Mouse (Mus musculus) CH12.LX (cell line): ENCODE data around the gene Cysrt1. TPM values are rescaled to one million over a fixed set of nuclear protein-coding genes. Genes with fewer than 3 reads are reported as not detected.

Source experiments
- DNase-seq: peaks from one replicate; pipeline ENCODE4 v3.0.0-alpha.2; 2013; ENCODE audit errors: extremely low read depth
- H3K27ac ChIP-seq: 2 replicates; pipeline ENCODE4 v1.5.1; 2012; ENCODE audit warnings: low read depth, mild to moderate bottlenecking, control low read depth, moderate library complexity; ENCODE audit not compliant: insufficient read depth
- H3K27me3 ChIP-seq: replicated peaks from 2 replicates; pipeline ENCODE3; 2012; ENCODE audit warnings: inconsistent platforms
- H3K36me3 ChIP-seq, 2 experiments: replicated peaks in 1 of 2; 2 replicates each; pipeline versions ENCODE3 to v1.6.1; 2012; ENCODE audit warnings: inconsistent platforms in 1 of 2, low read length in 1 of 2, mild to moderate bottlenecking in 1 of 2, mixed read lengths in 1 of 2, moderate library complexity in 1 of 2; ENCODE audit not compliant: control insufficient read depth in 1 of 2, insufficient read depth in 1 of 2
- H3K4me1 ChIP-seq, 2 experiments: 2 replicates each; pipeline ENCODE4 v1.6.1; 2012; ENCODE audit warnings: inconsistent platforms in 1 of 2, moderate library complexity in 1 of 2; ENCODE audit not compliant: insufficient read depth in 2 of 2, control insufficient read depth in 1 of 2
- H3K4me2 ChIP-seq: 2 replicates; pipeline ENCODE4 v1.6.1; 2012; ENCODE audit warnings: low read depth, mild to moderate bottlenecking, control low read depth; ENCODE audit not compliant: poor library complexity, insufficient read depth, severe bottlenecking
- H3K4me3 ChIP-seq, 3 experiments: fragments of 150-350 bp in 1 of 3; sonication (generic) in 1 of 3; replicated peaks in 1 of 3; 2 replicates each; pipeline versions ENCODE3 to v1.5.1; 2011 to 2012; ENCODE audit warnings: low read depth in 2 of 3, low read length in 2 of 3, mild to moderate bottlenecking in 2 of 3, moderate library complexity in 2 of 3, control low read depth in 1 of 3, improper control_type of control experiment in 1 of 3, inconsistent platforms in 1 of 3, mixed read lengths in 1 of 3; ENCODE audit not compliant: poor library complexity in 1 of 3
- H3K79me2 ChIP-seq: replicated peaks from 2 replicates; pipeline ENCODE4 v1.6.1; 2012; ENCODE audit warnings: mild to moderate bottlenecking, moderate library complexity; ENCODE audit not compliant: control insufficient read depth, poor library complexity, insufficient read depth, severe bottlenecking; ENCODE audit errors: extremely low read depth
- H3K9ac ChIP-seq: 2 replicates; pipeline ENCODE4 v1.6.1; 2012; ENCODE audit warnings: low read depth, mild to moderate bottlenecking, control low read depth, moderate library complexity; ENCODE audit not compliant: insufficient read depth
- H3K9me3 ChIP-seq: replicated peaks from 2 replicates; pipeline ENCODE3; 2012; ENCODE audit warnings: low read length, inconsistent platforms, mixed read lengths
- CHD1 ChIP-seq: IDR thresholded peaks from 2 replicates; pipeline ENCODE4 v1.6.1; 2012; ENCODE audit warnings: low read depth, low read length, improper control_type of control experiment, inconsistent platforms
- CTCF ChIP-seq, 2 experiments: IDR thresholded peaks in 1 of 2; conservative IDR thresholded peaks in 1 of 2; 2 replicates each; pipeline ENCODE4 v1.5.1; 2011 to 2012; ENCODE audit warnings: low read depth in 2 of 2, low read length in 2 of 2, improper control_type of control experiment in 1 of 2, inconsistent platforms in 1 of 2, mild to moderate bottlenecking in 1 of 2, moderate library complexity in 1 of 2
- E2F4 ChIP-seq: IDR thresholded peaks from 2 replicates; pipeline ENCODE4 v1.6.1; 2011; ENCODE audit warnings: low read depth, low read length, improper control_type of control experiment; ENCODE audit not compliant: insufficient replicate concordance
- ELF1 ChIP-seq: IDR thresholded peaks from 2 replicates; pipeline ENCODE4 v1.6.1; 2014; ENCODE audit warnings: low read depth, mild to moderate bottlenecking, inconsistent platforms, low read length, improper control_type of control experiment
- EP300 ChIP-seq: IDR thresholded peaks from 2 replicates; pipeline ENCODE4 v1.6.1; 2011; ENCODE audit warnings: low read length, improper control_type of control experiment
- ETS1 ChIP-seq: conservative IDR thresholded peaks from 2 replicates; pipeline ENCODE4 v1.6.1; 2012; ENCODE audit warnings: low read depth, mild to moderate bottlenecking, inconsistent platforms, low read length, improper control_type of control experiment, moderate library complexity
- GABPA ChIP-seq: IDR thresholded peaks from 2 replicates; pipeline ENCODE4 v1.6.1; 2012; ENCODE audit warnings: low read depth, low read length, improper control_type of control experiment, inconsistent platforms; ENCODE audit not compliant: insufficient replicate concordance
- IRF4 ChIP-seq: IDR thresholded peaks from 2 replicates; pipeline ENCODE4 v1.6.1; 2014; ENCODE audit warnings: low read depth, mild to moderate bottlenecking, inconsistent platforms, low read length, improper control_type of control experiment
- JUN ChIP-seq: IDR thresholded peaks from 2 replicates; pipeline ENCODE4 v1.6.1; 2011; ENCODE audit warnings: low read depth, mild to moderate bottlenecking, low read length, improper control_type of control experiment, moderate library complexity; ENCODE audit not compliant: insufficient read depth
- JUND ChIP-seq: conservative IDR thresholded peaks from 2 replicates; pipeline ENCODE4 v1.6.1; 2011; ENCODE audit warnings: low read depth, low read length, improper control_type of control experiment
- MAFK ChIP-seq: IDR thresholded peaks from 2 replicates; pipeline ENCODE4 v1.6.1; 2011; ENCODE audit warnings: low read length, improper control_type of control experiment; ENCODE audit not compliant: insufficient replicate concordance
- MAX ChIP-seq: IDR thresholded peaks from 2 replicates; pipeline ENCODE4 v1.6.1; 2011; ENCODE audit warnings: low read length, improper control_type of control experiment
- MEF2A ChIP-seq: IDR thresholded peaks from 2 replicates; pipeline ENCODE4 v1.6.1; 2014; ENCODE audit warnings: low read depth, mild to moderate bottlenecking, inconsistent platforms, low read length, improper control_type of control experiment, borderline replicate concordance
- MXI1 ChIP-seq: IDR thresholded peaks from 2 replicates; pipeline ENCODE4 v1.6.1; 2011; ENCODE audit warnings: mild to moderate bottlenecking, low read depth, low read length, improper control_type of control experiment
- MYC ChIP-seq: IDR thresholded peaks from 2 replicates; pipeline ENCODE4 v1.6.1; 2011; ENCODE audit warnings: low read depth, mild to moderate bottlenecking, improper control_type of control experiment, low read length
- POLR2A ChIP-seq: IDR thresholded peaks from 2 replicates; pipeline ENCODE4 v1.6.1; 2011; ENCODE audit warnings: low read depth, mild to moderate bottlenecking, improper control_type of control experiment, low read length
- POLR2AphosphoS2 ChIP-seq: IDR thresholded peaks from 2 replicates; pipeline ENCODE4 v1.6.1; 2011; ENCODE audit warnings: low read depth, low read length, improper control_type of control experiment
- RAD21 ChIP-seq: IDR thresholded peaks from 2 replicates; pipeline ENCODE4 v1.6.1; 2011; ENCODE audit warnings: low read depth, mild to moderate bottlenecking, low read length, improper control_type of control experiment, moderate library complexity
- SIN3A ChIP-seq: IDR thresholded peaks from 2 replicates; pipeline ENCODE4 v1.6.1; 2012; ENCODE audit warnings: low read length, improper control_type of control experiment, inconsistent platforms
- SMC3 ChIP-seq: IDR thresholded peaks from 2 replicates; pipeline ENCODE4 v1.6.1; 2011; ENCODE audit warnings: low read depth, low read length, improper control_type of control experiment
- TBP ChIP-seq: conservative IDR thresholded peaks from 2 replicates; pipeline ENCODE4 v1.6.1; 2011; ENCODE audit warnings: low read depth, low read length, improper control_type of control experiment
- ZC3H11A ChIP-seq: IDR thresholded peaks from 2 replicates; pipeline ENCODE4 v1.6.1; 2012; ENCODE audit warnings: low read depth, mild to moderate bottlenecking, inconsistent platforms, low read length, improper control_type of control experiment
- ZKSCAN1 ChIP-seq: IDR thresholded peaks from 2 replicates; pipeline ENCODE4 v1.6.1; 2012; ENCODE audit warnings: low read depth, inconsistent platforms, low read length, improper control_type of control experiment, borderline replicate concordance
- dilution Hi-C: fragments of 300-500 bp; cut with MboI; formaldehyde crosslinking; loops from 2 replicates; pipeline ENCODE4 v1.14.3; 2020; ENCODE audit warnings: low sequenced_read_pairs; ENCODE audit not compliant: extremely low pct_unique_long_range_greater_than_20kb, extremely low pct_ligation_motif_present
- in situ Hi-C: fragments of 300-500 bp; cut with MboI; formaldehyde crosslinking; loops from 3 replicates; pipeline ENCODE4 v1.14.3; 2019; ENCODE audit warnings: low sequenced_read_pairs, low pct_ligation_motif_present, low pct_unique_long_range_greater_than_20kb, mixed read lengths
- polyA plus RNA-seq: library from polyadenylated mRNA; unstranded; fragments of >175 nt; gene quantifications from 2 replicates; pipeline ENCODE4 v1.2.1, GENCODE M21; 2012; ENCODE audit warnings: low read depth; ENCODE audit not compliant: insufficient read length
- total RNA-seq, 2 experiments: library from RNA; depleted of rRNA; stranded (reverse); fragments of 300-350 nt in 1 of 2; fragments of >200 nt in 1 of 2; gene quantifications; 2 replicates each; pipeline ENCODE4 v1.2.3; 2012 to 2014

Gene Cysrt1
- total RNA-seq (2012; rRNA removed): not detected in 2 replicates
- not detected in 2 replicates for total RNA-seq (2014; rRNA removed)
- polyA plus RNA-seq: not detected in 2 replicates

DNA sequence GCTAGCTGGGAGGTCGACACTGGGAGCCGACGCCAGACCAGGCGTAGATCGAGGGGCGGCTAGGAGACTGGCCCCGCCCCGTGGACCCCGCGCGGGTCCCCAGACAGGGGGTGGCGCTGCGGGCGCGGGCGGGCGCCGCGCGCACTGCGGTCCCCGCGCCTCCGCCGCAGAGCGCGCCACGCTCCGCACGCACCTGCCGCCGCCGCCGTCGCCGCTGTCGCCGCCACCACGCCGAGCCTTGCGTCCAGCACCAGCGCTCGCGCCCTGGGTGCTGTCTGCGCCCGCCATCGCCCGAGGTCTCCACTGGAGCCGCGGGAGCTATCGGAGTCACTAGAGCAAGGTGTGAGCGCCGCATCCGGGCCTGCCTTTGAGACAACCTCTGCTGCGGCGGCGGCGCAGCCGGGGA lies at the start of gene Cysrt1, which contains the start of gene Rnf208:
Cysrt1 (minus strand) TSS at position 352 of the 406 bp plus-strand sequence.
Rnf208 (plus strand) TSS at position 155 of the 406 bp plus-strand sequence.
- peak within 1 kb of the TSS; percentile 29 to 62 (median 49) for H3K4me3 ChIP-seq
- DNase-seq: no peak
- H3K27me3 ChIP-seq: peaks cover 39% of the 10 kb centered on the region
- no peaks in the 10 kb centered on the region for H3K79me2 ChIP-seq
- no peak within 1 kb of the TSS for H3K27ac ChIP-seq
- TF ChIP-seq CHD1: no peak
- TF ChIP-seq ZKSCAN1: no peak
- no peak for TF ChIP-seq E2F4
- TF ChIP-seq RAD21: no peak
- no peak for TF ChIP-seq POLR2AphosphoS2
- TF ChIP-seq MAFK: no peak
- no peak for TF ChIP-seq MAX
- TF ChIP-seq JUND: no peak
- no peak for TF ChIP-seq ZC3H11A
- TF ChIP-seq JUN: no peak
- TF ChIP-seq SMC3: no peak
- no peak for TF ChIP-seq IRF4
- TF ChIP-seq GABPA: no peak
- no peak for TF ChIP-seq EP300
- TF ChIP-seq MXI1: no peak
- TF ChIP-seq MYC: no peak
- dilution Hi-C loops: no loop called here
- peak within 1 kb of the TSS; percentile 16; the same call in 1 of the 2 replicates for H3K9ac ChIP-seq
- peak within 1 kb of the TSS; percentile 89 for H3K4me2 ChIP-seq
- H3K4me1 ChIP-seq: peaks cover 8 to 16% of the 10 kb centered on the region in 2 experiments
- H3K36me3 ChIP-seq: peaks cover 22 to 37% of the 10 kb centered on the region in 2 experiments
- no peaks in the 10 kb centered on the region for H3K9me3 ChIP-seq
- in situ Hi-C loops: no loop called here

DNA sequence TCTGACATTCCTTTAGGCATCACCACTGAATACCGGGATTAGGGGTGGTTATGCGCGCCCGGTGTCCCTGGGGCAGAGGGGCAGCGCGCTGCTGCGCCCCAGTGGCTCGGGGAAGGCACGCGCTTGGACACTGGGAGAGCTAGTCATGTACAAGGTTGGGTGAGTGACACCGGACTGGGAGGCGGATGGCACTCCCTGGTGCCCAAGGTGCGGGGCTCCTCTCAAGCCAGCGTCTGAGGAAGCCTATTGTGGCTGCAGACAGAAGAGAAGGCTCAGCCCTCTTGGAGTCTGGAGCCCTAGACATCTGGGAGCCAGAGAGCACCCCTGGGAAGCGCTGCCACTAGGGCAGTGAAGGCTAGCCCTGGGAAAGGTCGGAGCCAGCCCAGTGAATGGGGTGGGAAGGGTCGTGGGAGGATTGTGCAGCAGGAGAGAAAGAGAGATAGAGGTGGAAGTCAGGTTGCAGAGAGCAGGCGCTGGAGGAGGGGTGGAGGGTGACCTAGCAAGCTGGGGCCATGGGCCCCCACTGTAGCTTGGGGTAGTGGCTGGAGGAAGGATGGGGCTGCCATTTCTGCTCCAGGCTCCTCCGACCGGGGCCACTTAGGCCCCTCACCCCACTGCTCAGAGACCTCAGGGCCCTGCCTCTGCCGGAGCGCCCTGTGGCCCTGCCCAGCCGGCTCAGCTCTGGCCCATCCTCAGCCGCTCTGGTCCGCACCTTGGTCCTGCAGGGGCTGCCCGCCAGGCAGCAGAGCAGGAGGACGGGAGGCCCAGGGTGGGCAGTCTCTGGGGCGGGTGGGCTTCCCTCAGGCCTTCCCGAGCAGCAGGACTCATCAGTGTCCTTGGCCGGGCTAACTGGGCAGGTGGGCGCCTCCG lies 49.2 kb upstream of the Cysrt1 start:
- Histone ChIP-seq H3K36me3 (peaks cover 0 to 8% of the 10 kb centered on the region in 2 experiments), H3K4me1 (peaks cover 2 to 4% of the 10 kb centered on the region in 2 experiments; a peak in 3 of 4 replicates), H3K4me2 (0 out of 2 replicates have a peak overlapping the region, but pooled peaks have one; percentile 78), H3K9ac (no peak overlapping the region), H3K4me3 (no peak overlapping the region), H3K9me3 (no peaks in the 10 kb centered on the region), H3K27ac (no peak overlapping the region), H3K27me3 (peaks cover 57% of the 10 kb centered on the region), H3K79me2 (no peaks in the 10 kb centered on the region)
- in situ Hi-C loops (no loop called here), dilution Hi-C loops (no loop called here)
- TF ChIP-seq CHD1 (no peak), E2F4 (no peak), POLR2AphosphoS2 (no peak), MXI1 (no peak), IRF4 (no peak), POLR2A (no peak), ELF1 (no peak), ETS1 (no peak), CTCF (conservative IDR thresholded peaks at IDR 0.05 in 1 of 2, IDR thresholded peaks at IDR 0.05 in 1 of 2; ENCODE audit: low read depth in 2 of 2, low read length in 2 of 2) (no peak), MAX (no peak), SIN3A (no peak), GABPA (no peak), MAFK (no peak), TBP (no peak), JUND (no peak), MEF2A (no peak)
- no peak for DNase-seq
